Mouse (Mus musculus) urinary bladder, postnatal 4 days (tissue): ENCODE data around the gene Scn9a.

ENCODE experiments used
- DNase-seq, 2 experiments: peaks; one replicate each; pipeline ENCODE4 v3.0.0; 2021 to 2022; ENCODE audit warnings: low spot score in 2 of 2

Scn9a gene

GRCm38 (mm10) chr2:66463916-66464315, 170.8 kb downstream of the Scn9a start:
- DNase-seq = no peak

GRCm38 (mm10) chr2:66462458-66462857, 172.3 kb downstream of the Scn9a start:
- no peak for DNase-seq

- no peak for DNase-seq
These were observed 194.1 kb downstream of the Scn9a start, which contains the start of gene Scn1a for GRCm38 (mm10) chr2:66440711-66441110. Scn1a (minus strand) TSS chr2:66440840.

- DNase-seq = no peak
These were observed 194.8 kb downstream of the Scn9a start for GRCm38 (mm10) chr2:66439764-66440471.

GRCm38 (mm10) chr2:66436286-66436685, 198.5 kb downstream of the Scn9a start:
- no peak for DNase-seq
